Mouse (Mus musculus): ENCODE measurements around the gene Ccdc77. TPM values are rescaled to one million over a fixed set of nuclear protein-coding genes. Genes with fewer than 3 reads are reported as not detected.

Gene Ccdc77
- total RNA-seq, 1 experiment: 32.8 TPM

DNA sequence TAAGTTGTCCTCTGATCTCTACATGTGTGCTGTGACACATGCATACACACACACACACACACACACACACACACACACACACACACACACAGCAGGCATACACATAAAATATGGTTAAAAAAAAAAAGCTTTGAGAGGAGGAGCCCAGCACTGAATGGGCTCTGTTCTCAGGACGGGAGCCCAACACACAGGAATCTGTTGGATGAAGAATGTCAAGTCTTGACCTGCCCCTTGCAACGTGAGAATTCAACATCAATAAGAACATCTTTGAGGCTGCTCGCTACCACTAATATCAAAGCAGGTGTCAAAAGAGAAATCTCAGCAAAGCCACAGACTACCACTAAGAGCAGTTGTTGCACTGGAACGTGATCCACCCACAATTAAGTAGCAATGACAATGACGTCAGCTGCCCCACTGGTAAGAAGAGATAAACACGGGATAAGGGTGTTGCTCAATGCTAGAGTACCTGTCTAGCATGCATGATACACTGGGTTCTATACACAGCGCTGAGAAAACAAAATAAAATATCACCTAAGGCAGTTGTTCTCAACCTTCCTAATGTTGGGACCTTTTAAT lies 87.2 kb downstream of the Ccdc77 start:
- Histone ChIP-seq H3K27ac (ENCODE audit: insufficient read depth, low read depth, low read length, poor library complexity, severe bottlenecking) (no peak overlapping the region), H3K4me1 (ENCODE audit: control insufficient read depth in 2 of 2, insufficient read depth in 2 of 2, low read length in 2 of 2, poor library complexity in 1 of 2) (peaks cover 9 to 24% of the 10 kb centered on the region in 2 experiments), H3K9ac (ENCODE audit: insufficient read depth, low read depth, low read length, poor library complexity, severe bottlenecking) (no peak overlapping the region), H3K9me3 (ENCODE audit: control insufficient read depth, insufficient read depth, low read depth, low read length) (no peaks in the 10 kb centered on the region), H3K4me3 (ENCODE audit: insufficient read depth in 1 of 2, low read depth in 1 of 2, low read length in 2 of 2, poor library complexity in 1 of 2, severe bottlenecking in 1 of 2) (no peak overlapping the region), H3K36me3 (ENCODE audit: control insufficient read depth, insufficient read depth, low read length, poor library complexity, severe bottlenecking) (no peaks in the 10 kb centered on the region; the same call in 1 of the 2 replicates)
- DNase-seq (ENCODE audit: low read depth, low spot score): no peak
- no peak for TF ChIP-seq HCFC1 (IDR thresholded peaks at IDR 0.05; ENCODE audit: borderline replicate concordance, insufficient read depth, low read length)
- no peak for TF ChIP-seq CHD2 (IDR thresholded peaks at IDR 0.05; ENCODE audit: low read depth, low read length)
- no peak for TF ChIP-seq ZNF384 (IDR thresholded peaks at IDR 0.05; ENCODE audit: low read depth, low read length)
- no peak for TF ChIP-seq ZC3H11A (IDR thresholded peaks at IDR 0.05; ENCODE audit: borderline replicate concordance, low read depth, low read length)
- TF ChIP-seq MAFK (IDR thresholded peaks at IDR 0.05; ENCODE audit: insufficient read depth, low read depth, low read length): no peak
- in situ Hi-C loops (cut with MboI; ENCODE audit: low sequenced_read_pairs in 2 of 2, unreplicated experiment in 2 of 2): no loop called here

DNA sequence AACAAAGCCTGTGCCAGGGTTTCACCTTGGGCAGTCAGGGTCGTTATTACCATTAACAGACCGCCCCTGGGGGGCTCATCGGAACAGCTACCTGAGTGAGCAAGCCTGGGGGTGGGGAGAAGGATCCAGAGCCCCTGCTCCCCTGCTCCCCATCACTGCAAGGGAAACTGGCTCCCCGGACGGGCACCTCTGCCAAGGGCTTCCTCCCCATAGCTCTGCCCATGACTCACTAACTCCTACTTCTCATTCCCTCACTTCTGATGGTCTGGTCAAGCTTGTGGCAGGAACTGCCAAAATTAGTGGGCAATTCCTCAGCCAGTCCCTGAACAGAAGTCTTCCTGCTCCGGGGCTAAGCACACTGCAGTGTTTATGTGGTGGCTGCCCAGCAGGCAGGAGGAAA lies 88.9 kb downstream of the Ccdc77 start:
- Histone ChIP-seq H3K9ac (ENCODE audit: insufficient read depth, low read depth, low read length, poor library complexity, severe bottlenecking) (no peak overlapping the region), H3K4me1 (ENCODE audit: control insufficient read depth in 2 of 2, insufficient read depth in 2 of 2, low read length in 2 of 2, poor library complexity in 1 of 2) (peaks cover 9 to 24% of the 10 kb centered on the region in 2 experiments), H3K9me3 (ENCODE audit: control insufficient read depth, insufficient read depth, low read depth, low read length) (no peaks in the 10 kb centered on the region), H3K36me3 (ENCODE audit: control insufficient read depth, insufficient read depth, low read length, poor library complexity, severe bottlenecking) (no peaks in the 10 kb centered on the region), H3K27ac (ENCODE audit: insufficient read depth, low read depth, low read length, poor library complexity, severe bottlenecking) (no peak overlapping the region), H3K4me3 (ENCODE audit: insufficient read depth in 1 of 2, low read depth in 1 of 2, low read length in 2 of 2, poor library complexity in 1 of 2, severe bottlenecking in 1 of 2) (no peak overlapping the region)
- TF ChIP-seq CHD2 (IDR thresholded peaks at IDR 0.05; ENCODE audit: low read depth, low read length): no peak
- no peak for TF ChIP-seq HCFC1 (IDR thresholded peaks at IDR 0.05; ENCODE audit: borderline replicate concordance, insufficient read depth, low read length)
- no peak for TF ChIP-seq ZNF384 (IDR thresholded peaks at IDR 0.05; ENCODE audit: low read depth, low read length)
- no peak for TF ChIP-seq ZC3H11A (IDR thresholded peaks at IDR 0.05; ENCODE audit: borderline replicate concordance, low read depth, low read length)
- no peak for TF ChIP-seq MAFK (IDR thresholded peaks at IDR 0.05; ENCODE audit: insufficient read depth, low read depth, low read length)
- DNase-seq (ENCODE audit: low read depth, low spot score): no peak
- in situ Hi-C loops (cut with MboI; ENCODE audit: low sequenced_read_pairs in 2 of 2, unreplicated experiment in 2 of 2): no loop called here

DNA sequence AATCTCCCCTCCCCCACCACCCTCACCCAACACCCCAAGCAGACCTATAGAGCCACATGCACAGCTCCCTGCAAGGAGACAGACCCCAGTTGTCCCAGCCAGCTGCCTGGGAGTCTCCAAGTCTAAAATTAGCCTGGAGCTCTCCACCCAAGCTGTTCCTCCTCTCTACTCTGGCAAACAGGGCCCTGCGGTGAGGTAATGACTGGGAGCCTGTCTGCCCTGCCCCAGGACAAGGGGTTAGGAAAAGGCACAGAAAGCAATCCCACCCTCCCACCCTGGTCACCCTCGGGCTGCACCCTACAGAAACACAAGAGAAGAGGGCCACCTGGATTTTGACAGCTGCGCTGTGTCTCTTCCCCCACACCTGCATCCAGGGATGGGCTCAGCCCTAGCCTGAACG lies 89.3 kb downstream of the Ccdc77 start:
- no peaks in the 10 kb centered on the region for H3K9me3 ChIP-seq (ENCODE audit: control insufficient read depth, insufficient read depth, low read depth, low read length)
- in situ Hi-C loops (cut with MboI; ENCODE audit: low sequenced_read_pairs in 2 of 2, unreplicated experiment in 2 of 2): no loop called here
- H3K27ac ChIP-seq (ENCODE audit: insufficient read depth, low read depth, low read length, poor library complexity, severe bottlenecking): peak overlapping the region; percentile 24; the same call in 1 of the 2 replicates

More for the DNA sequence above, 89.3 kb downstream of the Ccdc77 start:
- H3K4me1 ChIP-seq (ENCODE audit: control insufficient read depth in 2 of 2, insufficient read depth in 2 of 2, low read length in 2 of 2, poor library complexity in 1 of 2): peaks cover 9 to 22% of the 10 kb centered on the region in 2 experiments
- H3K4me3 ChIP-seq (ENCODE audit: insufficient read depth in 1 of 2, low read depth in 1 of 2, low read length in 2 of 2, poor library complexity in 1 of 2, severe bottlenecking in 1 of 2): no peak overlapping the region
- no peak for TF ChIP-seq ZC3H11A (IDR thresholded peaks at IDR 0.05; ENCODE audit: borderline replicate concordance, low read depth, low read length)
- TF ChIP-seq ZNF384 (IDR thresholded peaks at IDR 0.05; ENCODE audit: low read depth, low read length): no peak
- no peak for TF ChIP-seq HCFC1 (IDR thresholded peaks at IDR 0.05; ENCODE audit: borderline replicate concordance, insufficient read depth, low read length)
- TF ChIP-seq CHD2 (IDR thresholded peaks at IDR 0.05; ENCODE audit: low read depth, low read length): no peak
- TF ChIP-seq MAFK (IDR thresholded peaks at IDR 0.05; ENCODE audit: insufficient read depth, low read depth, low read length): no peak
- no peak overlapping the region for H3K9ac ChIP-seq (ENCODE audit: insufficient read depth, low read depth, low read length, poor library complexity, severe bottlenecking)
- no peaks in the 10 kb centered on the region for H3K36me3 ChIP-seq (ENCODE audit: control insufficient read depth, insufficient read depth, low read length, poor library complexity, severe bottlenecking)
- DNase-seq (ENCODE audit: low read depth, low spot score): no peak

Other genes starting within 250 kb of the Ccdc77 start
- 4.4 and 9.8 TPM in 2 replicates for gene D330020A13Rik, start 70.0 kb downstream of the Ccdc77 start, total RNA-seq (2012; rRNA removed)
- gene B4galnt3, start 69.8 kb downstream of the Ccdc77 start, total RNA-seq (2012; rRNA removed): 34.1 and 64.9 TPM in 2 replicates
- gene Kdm5a, start 250 bp downstream of the Ccdc77 start, total RNA-seq (2012; rRNA removed): 46.6 and 53.3 TPM in 2 replicates
- 7.0 and 9.1 TPM in 2 replicates for gene Il17ra, start 98.9 kb upstream of the Ccdc77 start, total RNA-seq (2012; rRNA removed)
- 0.09 and 0.11 TPM in 2 replicates for gene Tmem121b, start 129.4 kb upstream of the Ccdc77 start, total RNA-seq (2012; rRNA removed)
- gene Hdhd5, start 166.9 kb upstream of the Ccdc77 start, total RNA-seq (2012; rRNA removed): 27.4 and 36.5 TPM in 2 replicates

All from ES-E14 (cell line).